Mouse (Mus musculus): ENCODE results near the gene Ankrd33b.

The Ankrd33b gene

GRCm38 (mm10) chr15:31318158-31318955 lies 49.2 kb downstream of the Ankrd33b start:
- TF ChIP-seq POU5F1 (IDR thresholded peaks at IDR 0.05; ENCODE audit: borderline replicate concordance, low read length) (no peak), CTCF (conservative IDR thresholded peaks at IDR 0.05; ENCODE audit: low read length) (no peak), NANOG (IDR thresholded peaks at IDR 0.05; ENCODE audit: borderline replicate concordance, low read length) (no peak)
- no peaks in the 10 kb centered on the region for H3K27me3 ChIP-seq (ENCODE audit: insufficient read depth, low read length)
- H3K9me3 ChIP-seq (ENCODE audit: low read length): peaks cover 5% of the 10 kb centered on the region
- peaks cover 24% of the 10 kb centered on the region for H3K4me1 ChIP-seq (replicated peaks; ENCODE audit: low read depth, low read length)
- H3K36me3 ChIP-seq (ENCODE audit: insufficient read depth, low read length): no peaks in the 10 kb centered on the region
- 0 out of 2 replicates have a peak overlapping the region, but pooled peaks have one; percentile 10 for H3K4me3 ChIP-seq (replicated peaks; ENCODE audit: low read length)

GRCm38 (mm10) chr15:31317056-31317805 lies 50.3 kb downstream of the Ankrd33b start:
- no peak overlapping the region for H3K4me3 ChIP-seq (replicated peaks; ENCODE audit: low read length)
- H3K36me3 ChIP-seq (ENCODE audit: insufficient read depth, low read length): no peaks in the 10 kb centered on the region
- peaks cover 10% of the 10 kb centered on the region for H3K9me3 ChIP-seq (ENCODE audit: low read length)
- no peaks in the 10 kb centered on the region for H3K27me3 ChIP-seq (ENCODE audit: insufficient read depth, low read length)
- peaks cover 24% of the 10 kb centered on the region for H3K4me1 ChIP-seq (replicated peaks; ENCODE audit: low read depth, low read length)
- TF ChIP-seq CTCF (conservative IDR thresholded peaks at IDR 0.05; ENCODE audit: low read length) (no peak), NANOG (IDR thresholded peaks at IDR 0.05; ENCODE audit: borderline replicate concordance, low read length) (no peak), POU5F1 (IDR thresholded peaks at IDR 0.05; ENCODE audit: borderline replicate concordance, low read length) (no peak)

- Histone ChIP-seq H3K4me1 (replicated peaks; ENCODE audit: low read depth, low read length) (peaks cover 25% of the 10 kb centered on the region), H3K9me3 (ENCODE audit: low read length) (peaks cover 10% of the 10 kb centered on the region), H3K27me3 (ENCODE audit: insufficient read depth, low read length) (no peaks in the 10 kb centered on the region), H3K36me3 (ENCODE audit: insufficient read depth, low read length) (no peaks in the 10 kb centered on the region), H3K4me3 (replicated peaks; ENCODE audit: low read length) (no peak overlapping the region)
- TF ChIP-seq NANOG (IDR thresholded peaks at IDR 0.05; ENCODE audit: borderline replicate concordance, low read length) (no peak), CTCF (conservative IDR thresholded peaks at IDR 0.05; ENCODE audit: low read length) (peak; percentile 52), POU5F1 (IDR thresholded peaks at IDR 0.05; ENCODE audit: borderline replicate concordance, low read length) (no peak)
Measured at GRCm38 (mm10) chr15:31315630-31316231, 51.8 kb downstream of the Ankrd33b start.

- Histone ChIP-seq H3K4me1 (replicated peaks; ENCODE audit: low read depth, low read length) (peaks cover 12% of the 10 kb centered on the region), H3K9me3 (ENCODE audit: low read length) (peaks cover 9% of the 10 kb centered on the region)
- TF ChIP-seq NANOG (IDR thresholded peaks at IDR 0.05; ENCODE audit: borderline replicate concordance, low read length) (no peak), POU5F1 (IDR thresholded peaks at IDR 0.05; ENCODE audit: borderline replicate concordance, low read length) (no peak), CTCF (conservative IDR thresholded peaks at IDR 0.05; ENCODE audit: low read length) (no peak)
Measured at GRCm38 (mm10) chr15:31312001-31312400, 55.5 kb downstream of the Ankrd33b start.

DNA sequence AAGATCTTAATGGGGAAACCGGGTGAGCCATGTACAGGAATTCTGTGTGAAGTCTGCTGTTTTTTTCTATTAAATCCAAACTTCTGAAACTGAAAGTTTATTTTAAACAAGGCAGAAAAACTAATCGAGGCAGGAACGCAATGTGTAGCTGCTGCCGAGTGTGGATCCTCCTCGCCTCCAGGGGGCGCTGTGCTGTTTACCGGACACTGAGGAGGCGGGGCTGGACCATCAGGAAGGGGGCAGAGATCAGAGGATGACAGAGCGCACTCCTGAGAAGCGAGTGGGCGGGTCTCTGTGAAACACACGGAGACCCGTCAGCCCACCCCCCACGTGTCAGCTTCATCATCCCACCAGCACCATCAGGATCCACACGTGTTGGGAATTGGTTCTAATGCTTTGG lies 58.0 kb downstream of the Ankrd33b start:
- H3K4me1 ChIP-seq (replicated peaks; ENCODE audit: low read depth, low read length): peaks cover 12% of the 10 kb centered on the region
- H3K9me3 ChIP-seq (ENCODE audit: low read length): peaks cover 5% of the 10 kb centered on the region
- no peaks in the 10 kb centered on the region for H3K36me3 ChIP-seq (ENCODE audit: insufficient read depth, low read length)
- peak overlapping the region; percentile 48; the same call in 1 of the 2 replicates for H3K4me3 ChIP-seq (replicated peaks; ENCODE audit: low read length)
- H3K27me3 ChIP-seq (ENCODE audit: insufficient read depth, low read length): 0 out of 2 replicates have a peak, but pooled peaks cover 3% of the 10 kb centered on the region
- TF ChIP-seq CTCF (conservative IDR thresholded peaks at IDR 0.05; ENCODE audit: low read length): peak; percentile 33
- no peak for TF ChIP-seq NANOG (IDR thresholded peaks at IDR 0.05; ENCODE audit: borderline replicate concordance, low read length)

More at GRCm38 (mm10) chr15:31312001-31312400, 55.5 kb downstream of the Ankrd33b start:
- no peaks in the 10 kb centered on the region for H3K36me3 ChIP-seq (ENCODE audit: insufficient read depth, low read length)
- H3K27me3 ChIP-seq (ENCODE audit: insufficient read depth, low read length): no peaks in the 10 kb centered on the region
- H3K4me3 ChIP-seq (replicated peaks; ENCODE audit: low read length): no peak overlapping the region

- Histone ChIP-seq H3K27me3 (ENCODE audit: insufficient read depth, low read length) (0 out of 2 replicates have a peak, but pooled peaks cover 3% of the 10 kb centered on the region), H3K4me3 (replicated peaks; ENCODE audit: low read length) (no peak overlapping the region), H3K36me3 (ENCODE audit: insufficient read depth, low read length) (no peaks in the 10 kb centered on the region), H3K9me3 (ENCODE audit: low read length) (no peaks in the 10 kb centered on the region), H3K4me1 (replicated peaks; ENCODE audit: low read depth, low read length) (peaks cover 12% of the 10 kb centered on the region)
- TF ChIP-seq POU5F1 (IDR thresholded peaks at IDR 0.05; ENCODE audit: borderline replicate concordance, low read length) (no peak), CTCF (conservative IDR thresholded peaks at IDR 0.05; ENCODE audit: low read length) (no peak), NANOG (IDR thresholded peaks at IDR 0.05; ENCODE audit: borderline replicate concordance, low read length) (no peak)
Measured at GRCm38 (mm10) chr15:31306726-31307125, 60.8 kb downstream of the Ankrd33b start.

DNA sequence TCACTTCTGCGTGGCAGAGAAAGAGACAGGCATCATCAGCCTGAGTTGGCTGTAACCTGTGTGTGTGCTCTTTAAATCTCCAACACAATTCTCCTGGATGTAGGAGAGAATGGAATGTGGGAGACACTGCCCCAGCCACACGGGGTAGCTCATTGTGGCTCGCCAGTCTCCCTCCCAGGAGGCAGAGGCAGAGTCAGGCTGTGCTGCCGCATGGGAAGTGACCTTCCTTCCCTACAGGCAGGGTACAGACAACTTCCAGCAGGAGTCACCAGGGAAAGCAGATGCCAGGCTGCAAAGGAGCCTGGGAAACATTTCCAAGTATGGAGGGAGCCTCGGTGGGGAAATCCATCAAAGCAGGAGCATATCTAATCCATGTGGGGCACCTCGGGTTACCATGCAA lies 62.3 kb downstream of the Ankrd33b start:
- no peak overlapping the region for H3K4me3 ChIP-seq (replicated peaks; ENCODE audit: low read length)

GRCm38 (mm10) chr15:31304302-31304701 lies 63.2 kb downstream of the Ankrd33b start:
- H3K4me3 ChIP-seq (replicated peaks; ENCODE audit: low read length): no peak overlapping the region
- H3K27me3 ChIP-seq (ENCODE audit: insufficient read depth, low read length): peaks cover 7% of the 10 kb centered on the region
- TF ChIP-seq POU5F1 (IDR thresholded peaks at IDR 0.05; ENCODE audit: borderline replicate concordance, low read length): no peak
- TF ChIP-seq NANOG (IDR thresholded peaks at IDR 0.05; ENCODE audit: borderline replicate concordance, low read length): no peak
- TF ChIP-seq CTCF (conservative IDR thresholded peaks at IDR 0.05; ENCODE audit: low read length): no peak
- H3K36me3 ChIP-seq (ENCODE audit: insufficient read depth, low read length): no peaks in the 10 kb centered on the region
- no peaks in the 10 kb centered on the region for H3K9me3 ChIP-seq (ENCODE audit: low read length)
- 0 out of 2 replicates have a peak, but pooled peaks cover 2% of the 10 kb centered on the region for H3K4me1 ChIP-seq (replicated peaks; ENCODE audit: low read depth, low read length)

More for the DNA sequence above, 62.3 kb downstream of the Ankrd33b start:
- no peaks in the 10 kb centered on the region for H3K36me3 ChIP-seq (ENCODE audit: insufficient read depth, low read length)
- H3K27me3 ChIP-seq (ENCODE audit: insufficient read depth, low read length): 0 out of 2 replicates have a peak, but pooled peaks cover 3% of the 10 kb centered on the region
- peaks cover 6% of the 10 kb centered on the region for H3K4me1 ChIP-seq (replicated peaks; ENCODE audit: low read depth, low read length)
- no peaks in the 10 kb centered on the region for H3K9me3 ChIP-seq (ENCODE audit: low read length)
- no peak for TF ChIP-seq POU5F1 (IDR thresholded peaks at IDR 0.05; ENCODE audit: borderline replicate concordance, low read length)
- TF ChIP-seq NANOG (IDR thresholded peaks at IDR 0.05; ENCODE audit: borderline replicate concordance, low read length): no peak
- no peak for TF ChIP-seq CTCF (conservative IDR thresholded peaks at IDR 0.05; ENCODE audit: low read length)
